Mouse (Mus musculus): ENCODE measurements at regions not wholly inside any gene's neighbourhood (a gene's known extent, or its start where the extent isn't known, plus 50 kb on each side); places are given as distances from the start of the nearest gene placed in this dataset.

- TF ChIP-seq CTCF (IDR thresholded peaks at IDR 0.05; ENCODE audit: control insufficient read depth, insufficient read depth, insufficient read length) (no peak), USF1 (IDR thresholded peaks at IDR 0.05; ENCODE audit: low read depth) (no peak), CEBPB (IDR thresholded peaks at IDR 0.05; ENCODE audit: low read depth) (no peak)
Measured at GRCm38 (mm10) chr13:25856549-25856948, 586.2 kb upstream of the Nrsn1 start.
